Mouse (Mus musculus) liver, embryonic 14.5 days (tissue): ENCODE results near the gene Naaladl2. TPM values are rescaled to one million over a fixed set of nuclear protein-coding genes. Genes with fewer than 3 reads are reported as not detected.

Experiments
- ATAC-seq: fragments of 200-750 bp; cut with Nextera tagmentation; 2 replicates; pipeline ENCODE4 v1.8.0; 2017; ENCODE audit warnings: moderate number of reproducible peaks, mild to moderate bottlenecking, moderate library complexity; ENCODE audit not compliant: insufficient read depth
- DNase-seq, 3 experiments: peaks; one replicate each; pipeline ENCODE4 v3.0.0-alpha.2; 2012 to 2013; ENCODE audit warnings: low read depth in 3 of 3, low spot score in 3 of 3
- H3K27ac ChIP-seq: fragments of 300-500 bp; sonication (generic); 2 replicates; pipeline ENCODE4 v1.5.1; 2014; ENCODE audit warnings: moderate library complexity, mild to moderate bottlenecking, control low read depth, inconsistent platforms
- H3K27me3 ChIP-seq: fragments of 300-500 bp; sonication (generic); 2 replicates; pipeline ENCODE4 v1.6.1; 2014; ENCODE audit warnings: mild to moderate bottlenecking, low read length, moderate library complexity; ENCODE audit not compliant: control insufficient read depth, insufficient read depth
- H3K36me3 ChIP-seq: fragments of 300-500 bp; sonication (generic); replicated peaks from 2 replicates; pipeline ENCODE4 v1.6.1; 2014; ENCODE audit warnings: low read depth; ENCODE audit not compliant: control insufficient read depth, insufficient read depth
- H3K4me1 ChIP-seq, 2 experiments: fragments of 200-500 bp in 1 of 2; fragments of 300-500 bp in 1 of 2; sonication (generic) in 1 of 2; replicated peaks; 2 replicates each; pipeline ENCODE4 v1.6.1; 2012 to 2014; ENCODE audit warnings: antibody characterized with exemption in 1 of 2, inconsistent platforms in 1 of 2, low read length in 1 of 2; ENCODE audit not compliant: control insufficient read depth in 2 of 2, insufficient read depth in 2 of 2
- H3K4me2 ChIP-seq: fragments of 300-500 bp; sonication (generic); 2 replicates; pipeline ENCODE4 v1.6.1; 2014; ENCODE audit warnings: low read depth, mild to moderate bottlenecking, control low read depth, moderate library complexity
- H3K4me3 ChIP-seq, 2 experiments: fragments of 200-500 bp in 1 of 2; fragments of 300-500 bp in 1 of 2; sonication (generic) in 1 of 2; 2 replicates each; pipeline ENCODE4 v1.5.1; 2012 to 2014; ENCODE audit warnings: low read depth in 2 of 2, low read length in 2 of 2, mild to moderate bottlenecking in 2 of 2, control low read depth in 1 of 2, inconsistent platforms in 1 of 2, moderate library complexity in 1 of 2; ENCODE audit not compliant: insufficient read depth in 1 of 2
- H3K9ac ChIP-seq: fragments of 300-500 bp; sonication (generic); replicated peaks from 2 replicates; pipeline ENCODE4 v1.6.1; 2014; ENCODE audit warnings: mild to moderate bottlenecking, control low read depth, moderate library complexity
- H3K9me3 ChIP-seq: fragments of 300-500 bp; sonication (generic); 2 replicates; pipeline ENCODE4 v1.6.1; 2016; ENCODE audit warnings: low read length, mixed read lengths; ENCODE audit not compliant: control insufficient read depth
- CTCF ChIP-seq: IDR thresholded peaks from 2 replicates; pipeline ENCODE4 v1.5.1; 2016; ENCODE audit warnings: antibody characterized with exemption, low read depth, control low read depth
- EP300 ChIP-seq: IDR thresholded peaks from 2 replicates; pipeline ENCODE4 v1.6.1; 2016; ENCODE audit warnings: antibody characterized with exemption, low read depth
- WGBS: fragments of 180-500 bp; shearing (Covaris S2); extraction: QIAGEN DNeasy Blood & Tissue Kit; methylation state at CpG from one replicate; pipeline ENCODE4 v1.1.7; 2014; ENCODE audit not compliant: insufficient replicate concordance; 5-methylcytosine and 5-hydroxymethylcytosine counted together
- polyA plus RNA-seq, 2 experiments: library from polyadenylated mRNA; depleted of rRNA in 1 of 2; stranded (reverse) in 1 of 2; unstranded in 1 of 2; fragments of >200 nt; fragmentation: Nextera tagmentation in 1 of 2; extraction: Ambion mirVana in 1 of 2; gene quantifications; 2 replicates each; pipeline versions ENCODE4 v1.2.1 to v1.2.3; 2012 to 2014

Naaladl2 gene
- polyA plus RNA-seq, 2 experiments = 0.05 to 0.07 TPM

- H3K9me3 ChIP-seq = no peaks in the 10 kb centered on the region
- WGBS = 36% methylated on average over 1 of the region's 1 CpGs
- H3K36me3 ChIP-seq = no peaks in the 10 kb centered on the region
- no peak overlapping the region for H3K4me3 ChIP-seq
- no peak overlapping the region for H3K27ac ChIP-seq
- H3K4me2 ChIP-seq = no peak overlapping the region
- no peak overlapping the region for H3K9ac ChIP-seq
- TF ChIP-seq EP300 (no peak), CTCF (no peak)
- no peaks in the 10 kb centered on the region for H3K4me1 ChIP-seq
- H3K27me3 ChIP-seq = no peaks in the 10 kb centered on the region
- DNase-seq = no peak
- ATAC-seq = no peak
These were observed 587.4 kb downstream of the Naaladl2 start for GRCm38 (mm10) chr3:24556617-24557016.

GRCm38 (mm10) chr3:24553701-24554100 is 590.4 kb downstream of the Naaladl2 start:
- no peak for DNase-seq
- no peak for TF ChIP-seq EP300
- TF ChIP-seq CTCF = no peak
- Histone ChIP-seq H3K27ac (no peak overlapping the region), H3K27me3 (no peaks in the 10 kb centered on the region), H3K4me1 (no peaks in the 10 kb centered on the region), H3K9me3 (no peaks in the 10 kb centered on the region), H3K9ac (no peak overlapping the region), H3K4me3 (no peak overlapping the region), H3K36me3 (no peaks in the 10 kb centered on the region), H3K4me2 (no peak overlapping the region)
- no peak for ATAC-seq
- WGBS = 51% methylated on average over 5 of the region's 5 CpGs

DNA sequence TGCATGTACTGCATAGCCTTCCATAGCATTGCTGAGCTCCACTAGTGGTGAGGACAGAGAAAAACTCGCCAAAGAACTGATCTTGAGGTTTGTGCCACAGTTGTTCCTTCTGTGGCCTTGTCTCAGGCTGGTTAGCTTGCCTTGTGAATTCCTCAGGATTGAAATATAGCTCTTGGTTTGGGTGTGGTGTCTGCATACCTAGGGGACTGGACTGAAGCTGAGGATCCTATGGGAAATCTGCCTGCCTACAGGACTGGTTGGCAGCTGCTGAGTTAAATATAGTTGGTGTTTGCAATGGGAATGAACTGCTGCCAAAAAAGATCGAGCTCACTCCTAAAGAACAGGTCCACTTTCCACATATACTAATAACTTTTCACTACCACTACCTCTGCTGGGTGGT is 591.4 kb downstream of the Naaladl2 start:
- H3K4me1 ChIP-seq = no peaks in the 10 kb centered on the region
- no peaks in the 10 kb centered on the region for H3K9me3 ChIP-seq
- H3K36me3 ChIP-seq = no peaks in the 10 kb centered on the region
- H3K9ac ChIP-seq = no peak overlapping the region
- no peak for ATAC-seq
- H3K4me2 ChIP-seq = no peak overlapping the region
- H3K27me3 ChIP-seq = no peaks in the 10 kb centered on the region
- TF ChIP-seq EP300 (no peak), CTCF (no peak)
- H3K27ac ChIP-seq = no peak overlapping the region
- DNase-seq = no peak
- 37% methylated on average over 2 of the region's 2 CpGs for WGBS
- no peak overlapping the region for H3K4me3 ChIP-seq

DNA sequence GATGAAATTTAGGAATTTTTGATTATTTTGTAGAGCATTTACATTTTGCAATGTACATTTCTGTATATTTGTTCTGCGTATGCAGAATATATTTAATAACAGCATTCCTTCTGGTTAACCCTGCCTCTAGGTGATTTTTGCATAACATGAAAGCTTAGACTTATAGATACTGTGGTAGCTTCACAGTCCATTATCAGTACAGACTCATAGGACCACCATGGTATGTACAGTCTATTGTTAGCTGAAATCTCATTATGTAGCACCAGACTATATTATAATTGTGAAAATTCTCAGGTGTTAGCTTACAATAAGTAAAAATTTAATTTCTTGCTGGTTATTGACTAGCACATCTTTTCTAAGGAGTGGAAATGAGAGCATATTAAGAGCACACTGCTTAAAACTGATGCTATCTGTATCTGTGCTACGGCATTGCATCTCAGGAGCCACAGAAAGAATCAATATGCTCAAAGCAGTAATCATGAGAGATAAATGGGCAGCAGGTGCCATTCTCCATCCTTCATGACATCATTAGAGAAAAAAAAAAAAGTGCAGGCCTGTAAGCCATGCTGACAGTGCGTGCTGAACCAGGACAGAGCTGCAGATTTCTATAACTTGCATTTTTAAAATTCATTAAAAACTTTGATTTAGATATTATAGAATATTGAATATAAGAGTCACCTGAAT is 610.1 kb downstream of the Naaladl2 start:
- H3K9ac ChIP-seq = no peak overlapping the region
- no peak overlapping the region for H3K27ac ChIP-seq
- DNase-seq (no peak), ATAC-seq (no peak)
- TF ChIP-seq CTCF (no peak), EP300 (no peak)
- H3K4me1 ChIP-seq = no peaks in the 10 kb centered on the region
- no peaks in the 10 kb centered on the region for H3K27me3 ChIP-seq
- 68% methylated on average over 3 of the region's 3 CpGs for WGBS
- no peaks in the 10 kb centered on the region for H3K9me3 ChIP-seq
- H3K36me3 ChIP-seq = no peaks in the 10 kb centered on the region
- no peak overlapping the region for H3K4me2 ChIP-seq
- no peak overlapping the region for H3K4me3 ChIP-seq

GRCm38 (mm10) chr3:24514918-24515317 is 629.1 kb downstream of the Naaladl2 start:
- no peak overlapping the region for H3K27ac ChIP-seq
- H3K4me2 ChIP-seq = no peak overlapping the region
- H3K27me3 ChIP-seq = no peaks in the 10 kb centered on the region
- ATAC-seq = no peak
- no peaks in the 10 kb centered on the region for H3K36me3 ChIP-seq
- no peak for DNase-seq
- TF ChIP-seq CTCF = no peak
- TF ChIP-seq EP300 = no peak
- H3K9me3 ChIP-seq = no peaks in the 10 kb centered on the region
- no peaks in the 10 kb centered on the region for H3K4me1 ChIP-seq
- WGBS = 35% methylated on average over 1 of the region's 1 CpGs
- H3K9ac ChIP-seq = no peak overlapping the region
- no peak overlapping the region for H3K4me3 ChIP-seq
